Mouse (Mus musculus): ENCODE data around the gene Pilrb2. TPM values are rescaled to one million over a fixed set of nuclear protein-coding genes. Genes with fewer than 3 reads are reported as not detected.

Pilrb2 gene
- total and polyA plus RNA-seq, 3 experiments: 25.9 to 71.7 TPM; not detected in 1

DNA sequence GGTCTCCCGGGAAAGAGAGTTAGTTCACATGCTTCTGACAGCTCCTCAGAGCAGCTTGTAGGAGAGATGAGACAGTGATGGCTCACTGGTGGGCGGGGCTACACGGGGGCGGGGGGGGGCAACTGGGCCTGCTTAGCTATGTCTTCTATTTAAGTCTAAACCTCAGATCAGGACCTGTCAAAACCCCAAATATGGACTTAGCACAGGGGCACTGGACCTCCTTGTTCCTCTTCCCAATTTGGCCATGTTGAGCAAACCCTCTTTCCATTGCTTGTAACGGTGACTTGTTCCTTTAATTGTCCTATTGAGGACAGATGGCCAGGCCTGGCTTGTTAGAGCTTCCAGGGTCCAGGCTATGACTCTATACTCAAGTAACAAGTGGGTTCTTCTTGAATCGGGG is 40.1 kb downstream of the Pilrb2 start:
- Histone ChIP-seq H3K4me1 (ENCODE audit: control insufficient read depth in 1 of 2, insufficient read depth in 2 of 2, low read length in 2 of 2) (peaks cover 0 to 6% of the 10 kb centered on the region in 2 experiments; a peak in 2 of 4 replicates), H3K36me3 (ENCODE audit: control insufficient read depth in 1 of 2, insufficient read depth in 2 of 2, low read length in 2 of 2) (no peaks in the 10 kb centered on the region), H3K79me2 (ENCODE audit: control insufficient read depth, insufficient read depth, low read length, poor library complexity) (no peaks in the 10 kb centered on the region), H3K27ac (ENCODE audit: control insufficient read depth, low read depth, low read length) (no peak overlapping the region), H3K9ac (ENCODE audit: control insufficient read depth, low read depth, low read length, poor library complexity, severe bottlenecking) (no peak overlapping the region), H3K4me3 (ENCODE audit: control insufficient read depth in 1 of 2, insufficient read depth in 1 of 2, low read depth in 2 of 2, low read length in 2 of 2) (no peak overlapping the region), H3K27me3 (ENCODE audit: control insufficient read depth in 1 of 2, insufficient read depth in 2 of 2, low read length in 2 of 2) (no peaks in the 10 kb centered on the region), H3K9me3 (replicated peaks; ENCODE audit: insufficient read depth, low read length) (no peaks in the 10 kb centered on the region)
- TF ChIP-seq MYB (IDR thresholded peaks at IDR 0.05; ENCODE audit: low read depth, low read length): no peak
- TF ChIP-seq NELFE (IDR thresholded peaks at IDR 0.05; ENCODE audit: low read depth, low read length): no peak
- TF ChIP-seq E2F4 (IDR thresholded peaks at IDR 0.05; ENCODE audit: borderline replicate concordance, low read depth, low read length): no peak
- TF ChIP-seq CHD2 (IDR thresholded peaks at IDR 0.05; ENCODE audit: low read length): no peak
- TF ChIP-seq HCFC1 (IDR thresholded peaks at IDR 0.05; ENCODE audit: low read depth, low read length): no peak
- no peak for TF ChIP-seq ELF1 (IDR thresholded peaks at IDR 0.05; ENCODE audit: low read depth, low read length)
- TF ChIP-seq SIN3A (IDR thresholded peaks at IDR 0.05; ENCODE audit: low read length): no peak
- no peak for TF ChIP-seq ZKSCAN1 (IDR thresholded peaks at IDR 0.05; ENCODE audit: low read depth, low read length)
- TF ChIP-seq ZNF384 (IDR thresholded peaks at IDR 0.05; ENCODE audit: low read depth, low read length): no peak
- TF ChIP-seq TCF12 (IDR thresholded peaks at IDR 0.05; ENCODE audit: low read depth, low read length): no peak
- TF ChIP-seq MEF2A (IDR thresholded peaks at IDR 0.05; ENCODE audit: extremely low read depth, insufficient replicate concordance, low read depth, low read length, poor library complexity, severe bottlenecking): no peak
- no peak for TF ChIP-seq UBTF (IDR thresholded peaks at IDR 0.05; ENCODE audit: borderline replicate concordance, insufficient read depth, low read depth, low read length)
- no peak for TF ChIP-seq CTCF (IDR thresholded peaks at IDR 0.05 in 2 of 3, conservative IDR thresholded peaks at IDR 0.05 in 1 of 3; ENCODE audit: control insufficient read depth in 1 of 3, insufficient read depth in 1 of 3, low read depth in 2 of 3, low read length in 3 of 3, poor library complexity in 1 of 3, severe bottlenecking in 1 of 3)
- TF ChIP-seq JUND (IDR thresholded peaks at IDR 0.05; ENCODE audit: low read depth, low read length): no peak
- TF ChIP-seq POLR2AphosphoS5 (IDR thresholded peaks at IDR 0.05; ENCODE audit: borderline replicate concordance, low read depth, low read length): no peak
- TF ChIP-seq GATA1 (IDR thresholded peaks at IDR 0.05; ENCODE audit: low read depth, low read length): no peak
- TF ChIP-seq BHLHE40 (IDR thresholded peaks at IDR 0.05; ENCODE audit: borderline replicate concordance, low read depth, low read length): no peak
- no peak for TF ChIP-seq SMC3 (IDR thresholded peaks at IDR 0.05; ENCODE audit: low read depth, low read length)
- no peak for TF ChIP-seq USF1 (IDR thresholded peaks at IDR 0.05; ENCODE audit: low read depth, low read length)
- peak; percentile 9 for DNase-seq (ENCODE audit: low read depth, low spot score)

DNA sequence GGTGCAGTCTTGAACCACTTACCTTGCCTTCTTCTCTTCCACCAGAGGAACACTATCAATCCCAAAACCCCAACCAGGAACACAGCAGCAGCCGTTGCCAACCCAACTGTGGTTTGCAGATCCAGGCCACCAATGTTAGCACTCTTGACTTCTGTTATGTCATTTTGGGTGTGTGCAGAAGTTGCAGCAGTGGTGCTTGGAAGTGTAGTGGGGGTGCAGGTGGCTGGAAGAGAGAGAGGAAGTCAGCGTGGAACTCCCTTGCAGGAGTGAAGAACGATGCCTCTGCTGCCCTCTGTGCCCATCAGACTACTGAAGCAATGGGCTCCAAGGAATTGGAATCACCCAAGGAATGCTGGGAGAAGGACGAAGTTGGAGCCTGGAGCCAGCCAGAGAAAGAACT is 40.5 kb downstream of the Pilrb2 start:
- H3K9me3 ChIP-seq (replicated peaks; ENCODE audit: insufficient read depth, low read length): no peaks in the 10 kb centered on the region
- no peak overlapping the region for H3K9ac ChIP-seq (ENCODE audit: control insufficient read depth, low read depth, low read length, poor library complexity, severe bottlenecking)
- H3K27me3 ChIP-seq (ENCODE audit: control insufficient read depth in 1 of 2, insufficient read depth in 2 of 2, low read length in 2 of 2): no peaks in the 10 kb centered on the region
- peak; percentile 12 for DNase-seq (ENCODE audit: low read depth, low spot score)
- H3K36me3 ChIP-seq (ENCODE audit: control insufficient read depth in 1 of 2, insufficient read depth in 2 of 2, low read length in 2 of 2): no peaks in the 10 kb centered on the region
- H3K79me2 ChIP-seq (ENCODE audit: control insufficient read depth, insufficient read depth, low read length, poor library complexity): no peaks in the 10 kb centered on the region
- TF ChIP-seq USF2 (IDR thresholded peaks at IDR 0.05; ENCODE audit: borderline replicate concordance in 1 of 2, insufficient read depth in 1 of 2, low read depth in 1 of 2, low read length in 2 of 2) (no peak), ZMIZ1 (IDR thresholded peaks at IDR 0.05; ENCODE audit: low read depth, low read length) (no peak), GATA1 (IDR thresholded peaks at IDR 0.05; ENCODE audit: low read depth, low read length) (no peak), NRF1 (IDR thresholded peaks at IDR 0.05; ENCODE audit: insufficient read depth, low read depth, low read length, poor library complexity, severe bottlenecking) (no peak), ELF1 (IDR thresholded peaks at IDR 0.05; ENCODE audit: low read depth, low read length) (no peak), ZKSCAN1 (IDR thresholded peaks at IDR 0.05; ENCODE audit: low read depth, low read length) (no peak), RCOR1 (IDR thresholded peaks at IDR 0.05; ENCODE audit: low read depth, low read length) (no peak), NELFE (IDR thresholded peaks at IDR 0.05; ENCODE audit: low read depth, low read length) (no peak), SIN3A (IDR thresholded peaks at IDR 0.05; ENCODE audit: low read length) (no peak), CHD2 (IDR thresholded peaks at IDR 0.05; ENCODE audit: low read length) (no peak), SMC3 (IDR thresholded peaks at IDR 0.05; ENCODE audit: low read depth, low read length) (no peak)
- H3K4me1 ChIP-seq (ENCODE audit: control insufficient read depth in 1 of 2, insufficient read depth in 2 of 2, low read length in 2 of 2): peaks cover 0 to 4% of the 10 kb centered on the region in 2 experiments; a peak in 1 of 4 replicates
- H3K27ac ChIP-seq (ENCODE audit: control insufficient read depth, low read depth, low read length): no peak overlapping the region
- H3K4me3 ChIP-seq (ENCODE audit: control insufficient read depth in 1 of 2, insufficient read depth in 1 of 2, low read depth in 2 of 2, low read length in 2 of 2): no peak overlapping the region
